Mouse (Mus musculus): ENCODE measurements around the gene Mtg2.

DNA sequence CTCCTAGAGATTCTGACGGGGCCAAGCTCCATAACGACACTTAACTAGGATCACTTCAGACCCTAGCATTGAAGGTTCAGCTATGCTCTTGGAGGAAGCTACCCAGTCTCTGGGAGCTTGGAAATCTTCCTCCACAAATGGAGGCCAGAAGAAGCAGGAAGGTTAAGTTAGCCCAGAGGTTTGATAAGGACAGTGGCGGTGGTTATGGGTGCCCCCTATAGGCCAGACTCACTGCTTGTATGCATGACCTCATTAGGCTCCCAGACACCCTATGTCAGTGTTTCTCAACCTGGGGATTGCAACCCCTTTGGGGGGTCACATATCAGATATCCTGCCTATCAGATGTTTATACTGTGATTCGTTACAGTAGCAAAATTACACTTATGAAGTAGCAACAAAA lies 36.7 kb downstream of the Mtg2 start:
- TF ChIP-seq ZNF384 (IDR thresholded peaks at IDR 0.05; ENCODE audit: low read depth, low read length) (no peak), CHD2 (IDR thresholded peaks at IDR 0.05; ENCODE audit: low read depth, low read length) (no peak), MAFK (IDR thresholded peaks at IDR 0.05; ENCODE audit: insufficient read depth, low read depth, low read length) (no peak), ZC3H11A (IDR thresholded peaks at IDR 0.05; ENCODE audit: borderline replicate concordance, low read depth, low read length) (no peak), HCFC1 (IDR thresholded peaks at IDR 0.05; ENCODE audit: borderline replicate concordance, insufficient read depth, low read length) (no peak)

Data from ES-E14 (cell line).